Mouse (Mus musculus) megakaryocyte, embryonic 14.5 days (primary cell): Measurements from ENCODE around the gene Errfi1. TPM values are rescaled to one million over a fixed set of nuclear protein-coding genes. Genes with fewer than 3 reads are reported as not detected.
"Not testable (repeated sequence)": the region's sequence is repeated elsewhere in the genome, so short reads cannot be mapped to it uniquely, and the experiment has no call there.

Source experiments
- H3K27me3 ChIP-seq: replicated peaks from 2 replicates; pipeline ENCODE3; 2012; ENCODE audit warnings: inconsistent platforms
- H3K36me3 ChIP-seq: replicated peaks from 2 replicates; pipeline ENCODE3; 2012; ENCODE audit warnings: low read length, inconsistent platforms, mixed read lengths
- H3K4me1 ChIP-seq: 2 replicates; pipeline ENCODE4 v1.6.1; 2012; ENCODE audit warnings: inconsistent platforms
- H3K4me3 ChIP-seq: replicated peaks from 2 replicates; pipeline ENCODE3; 2012; ENCODE audit warnings: moderate library complexity, mild to moderate bottlenecking, inconsistent platforms
- H3K9me3 ChIP-seq: 2 replicates; pipeline ENCODE4 v1.6.1; 2012; ENCODE audit warnings: inconsistent platforms
- FLI1 ChIP-seq: IDR thresholded peaks from 2 replicates; pipeline ENCODE4 v1.6.1; 2012; ENCODE audit warnings: low read length, inconsistent platforms, mixed read lengths
- GATA1 ChIP-seq: IDR thresholded peaks from 3 replicates; pipeline ENCODE4 v1.6.1; 2012; ENCODE audit warnings: mixed read lengths, low read length, inconsistent platforms, borderline replicate concordance
- polyA plus RNA-seq: library from polyadenylated mRNA; stranded (reverse); fragments of >175 nt; gene quantifications from 2 replicates; pipeline ENCODE4 v1.2.3, GENCODE M21; 2012; ENCODE audit warnings: low replicate concordance; ENCODE audit not compliant: insufficient read depth

The Errfi1 gene
- polyA plus RNA-seq, 1 experiment: 0.06 TPM

- Histone ChIP-seq H3K36me3 (no peaks in the 10 kb centered on the region), H3K9me3 (no peaks in the 10 kb centered on the region), H3K4me3 (no peak overlapping the region), H3K27me3 (peaks cover 33% of the 10 kb centered on the region), H3K4me1 (peaks cover 15% of the 10 kb centered on the region)
- TF ChIP-seq FLI1: no peak
- no peak for TF ChIP-seq GATA1
Observed at GRCm38 (mm10) chr4:150872139-150872651, 18.5 kb downstream of the Errfi1 start.

GRCm38 (mm10) chr4:150872681-150873080 is 19.0 kb downstream of the Errfi1 start:
- Histone ChIP-seq H3K9me3 (no peaks in the 10 kb centered on the region), H3K36me3 (no peaks in the 10 kb centered on the region), H3K4me1 (peaks cover 15% of the 10 kb centered on the region), H3K27me3 (peaks cover 33% of the 10 kb centered on the region), H3K4me3 (no peak overlapping the region)
- no peak for TF ChIP-seq FLI1
- no peak for TF ChIP-seq GATA1

GRCm38 (mm10) chr4:150874416-150874815 is 20.7 kb downstream of the Errfi1 start:
- Histone ChIP-seq H3K27me3 (peaks cover 26% of the 10 kb centered on the region), H3K9me3 (peaks cover 14% of the 10 kb centered on the region), H3K4me1 (peaks cover 15% of the 10 kb centered on the region)
- H3K4me3 ChIP-seq, H3K36me3 ChIP-seq: not testable (repeated sequence)

- Histone ChIP-seq H3K27me3 (peaks cover 22% of the 10 kb centered on the region), H3K36me3 (no peaks in the 10 kb centered on the region), H3K4me3 (no peak overlapping the region), H3K4me1 (peaks cover 15% of the 10 kb centered on the region), H3K9me3 (peaks cover 23% of the 10 kb centered on the region)
- no peak for TF ChIP-seq FLI1
- no peak for TF ChIP-seq GATA1
Observed at GRCm38 (mm10) chr4:150875393-150875792, 21.7 kb downstream of the Errfi1 start.

- no peaks in the 10 kb centered on the region for H3K4me1 ChIP-seq
- no peak overlapping the region for H3K4me3 ChIP-seq
- H3K9me3 ChIP-seq: peaks cover 25% of the 10 kb centered on the region
- TF ChIP-seq FLI1: no peak
- no peak for TF ChIP-seq GATA1
- H3K36me3 ChIP-seq: no peaks in the 10 kb centered on the region
- H3K27me3 ChIP-seq: peaks cover 10% of the 10 kb centered on the region
Observed at GRCm38 (mm10) chr4:150879631-150880030, 25.9 kb downstream of the Errfi1 start.

- peaks cover 25% of the 10 kb centered on the region for H3K9me3 ChIP-seq
- no peak for TF ChIP-seq FLI1
- TF ChIP-seq GATA1: no peak
- H3K27me3 ChIP-seq: peaks cover 13% of the 10 kb centered on the region
- no peaks in the 10 kb centered on the region for H3K36me3 ChIP-seq
- no peak overlapping the region for H3K4me3 ChIP-seq
- no peaks in the 10 kb centered on the region for H3K4me1 ChIP-seq
Observed at GRCm38 (mm10) chr4:150880364-150880763, 26.6 kb downstream of the Errfi1 start.

GRCm38 (mm10) chr4:150882632-150883031 is 28.9 kb downstream of the Errfi1 start:
- H3K4me3 ChIP-seq: no peak overlapping the region
- no peaks in the 10 kb centered on the region for H3K36me3 ChIP-seq
- no peak for TF ChIP-seq FLI1
- TF ChIP-seq GATA1: no peak
- peaks cover 13% of the 10 kb centered on the region for H3K27me3 ChIP-seq
- no peaks in the 10 kb centered on the region for H3K4me1 ChIP-seq
- H3K9me3 ChIP-seq: peaks cover 25% of the 10 kb centered on the region

GRCm38 (mm10) chr4:150887903-150888302 is 34.2 kb downstream of the Errfi1 start:
- no peaks in the 10 kb centered on the region for H3K4me1 ChIP-seq
- peaks cover 37% of the 10 kb centered on the region for H3K27me3 ChIP-seq
- H3K9me3 ChIP-seq: no peaks in the 10 kb centered on the region
- no peak for TF ChIP-seq GATA1
- no peak for TF ChIP-seq FLI1
- H3K36me3 ChIP-seq: no peaks in the 10 kb centered on the region
- no peak overlapping the region for H3K4me3 ChIP-seq

GRCm38 (mm10) chr4:150888492-150888891 is 34.8 kb downstream of the Errfi1 start:
- H3K27me3 ChIP-seq: peaks cover 42% of the 10 kb centered on the region
- TF ChIP-seq FLI1: no peak
- no peak for TF ChIP-seq GATA1
- no peaks in the 10 kb centered on the region for H3K36me3 ChIP-seq
- H3K4me3 ChIP-seq: no peak overlapping the region
- H3K4me1 ChIP-seq: no peaks in the 10 kb centered on the region
- no peaks in the 10 kb centered on the region for H3K9me3 ChIP-seq

- no peak overlapping the region for H3K4me3 ChIP-seq
- no peaks in the 10 kb centered on the region for H3K36me3 ChIP-seq
- H3K9me3 ChIP-seq: no peaks in the 10 kb centered on the region
- TF ChIP-seq GATA1 (no peak), FLI1 (no peak)
- peaks cover 1% of the 10 kb centered on the region; the same call in 1 of the 2 replicates for H3K4me1 ChIP-seq
- peaks cover 43% of the 10 kb centered on the region for H3K27me3 ChIP-seq
Observed at GRCm38 (mm10) chr4:150889273-150889954, 35.7 kb downstream of the Errfi1 start.

- no peak for TF ChIP-seq GATA1
- no peak for TF ChIP-seq FLI1
Observed at GRCm38 (mm10) chr4:150889955-150890315, 36.2 kb downstream of the Errfi1 start.

More at GRCm38 (mm10) chr4:150889955-150890315, 36.2 kb downstream of the Errfi1 start:
- peaks cover 41% of the 10 kb centered on the region for H3K27me3 ChIP-seq
- H3K36me3 ChIP-seq: no peaks in the 10 kb centered on the region
- no peaks in the 10 kb centered on the region for H3K9me3 ChIP-seq
- H3K4me1 ChIP-seq: peaks cover 7% of the 10 kb centered on the region
- no peak overlapping the region for H3K4me3 ChIP-seq
